Mouse (Mus musculus) bone marrow macrophage, adult 2 months (primary cell): ENCODE data around the gene 1700020D05Rik. TPM values are rescaled to one million over a fixed set of nuclear protein-coding genes. Genes with fewer than 3 reads are reported as not detected.
A peak's percentile ranks its signal among the peaks of the same experiment; 100 is the strongest.

Experiments used
- H3K27ac ChIP-seq: 2 replicates; pipeline ENCODE4 v1.5.1; 2012; ENCODE audit warnings: low read depth, low read length; ENCODE audit not compliant: insufficient read depth
- H3K4me1 ChIP-seq: 2 replicates; pipeline ENCODE4 v1.6.1; 2012; ENCODE audit warnings: low read length; ENCODE audit not compliant: control insufficient read depth, insufficient read depth
- H3K4me3 ChIP-seq: 2 replicates; pipeline ENCODE4 v1.5.1; 2012; ENCODE audit warnings: mild to moderate bottlenecking, low read length, moderate library complexity; ENCODE audit not compliant: insufficient read depth
- CTCF ChIP-seq: IDR thresholded peaks from 2 replicates; pipeline ENCODE4 v1.5.1; 2012; ENCODE audit warnings: low read depth, mild to moderate bottlenecking, low read length, moderate library complexity
- POLR2A ChIP-seq: IDR thresholded peaks from 2 replicates; pipeline ENCODE4 v1.6.1; 2012; ENCODE audit warnings: mild to moderate bottlenecking, low read depth, low read length, borderline replicate concordance
- polyA plus RNA-seq: library from polyadenylated mRNA; stranded (reverse); fragments of >200 nt; gene quantifications from 2 replicates; pipeline ENCODE4 v1.2.4, GENCODE M21; 2012; ENCODE audit not compliant: missing spikeins, insufficient read depth, insufficient read length

1700020D05Rik gene
- polyA plus RNA-seq, 1 experiment = 5.1 TPM

GRCm38 (mm10) chr19:5475069-5475714, 28.4 kb downstream of the 1700020D05Rik start:
- Histone ChIP-seq H3K4me1 (0 out of 2 replicates have a peak, but pooled peaks cover 2% of the 10 kb centered on the region), H3K4me3 (peak overlapping the region; percentile 42), H3K27ac (no peak overlapping the region)
- TF ChIP-seq CTCF (no peak), POLR2A (no peak)

- no peak for TF ChIP-seq CTCF
- TF ChIP-seq POLR2A = no peak
- Histone ChIP-seq H3K27ac (no peak overlapping the region), H3K4me3 (peak overlapping the region; percentile 48), H3K4me1 (0 out of 2 replicates have a peak, but pooled peaks cover 2% of the 10 kb centered on the region)
Measured at GRCm38 (mm10) chr19:5474281-5475068, 29.1 kb downstream of the 1700020D05Rik start.

- Histone ChIP-seq H3K4me3 (peak within 1 kb of the TSS; percentile 48), H3K4me1 (0 out of 2 replicates have a peak, but pooled peaks cover 2% of the 10 kb centered on the region), H3K27ac (no peak within 1 kb of the TSS; the same call in 1 of the 2 replicates)
- TF ChIP-seq POLR2A (no peak), CTCF (no peak)
Measured at GRCm38 (mm10) chr19:5473720-5474119, 29.9 kb downstream of the 1700020D05Rik start, which contains the start of gene Efemp2. Efemp2 (plus strand) TSS chr19:5473954.

DNA sequence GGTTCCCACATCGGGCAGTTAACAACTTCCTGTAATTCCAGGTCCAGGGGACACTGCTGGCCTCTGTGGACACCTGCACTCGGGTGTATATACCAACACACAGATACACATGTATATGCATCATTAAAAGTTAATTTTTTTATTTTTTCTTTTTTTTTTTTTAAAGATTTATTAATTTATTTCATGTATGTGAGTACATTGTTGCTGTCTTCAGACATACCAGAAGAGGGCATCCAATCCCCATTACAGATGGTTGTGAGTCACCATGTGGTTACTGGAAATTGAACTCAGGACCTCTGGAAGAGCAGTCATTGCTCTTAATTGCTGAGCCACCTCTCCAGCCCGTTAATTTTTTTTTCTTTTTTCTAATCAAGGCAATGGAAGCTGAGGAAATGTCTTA, 30.7 kb downstream of the 1700020D05Rik start:
- H3K4me3 ChIP-seq = no peak overlapping the region
- no peak overlapping the region for H3K27ac ChIP-seq
- TF ChIP-seq POLR2A = no peak
- TF ChIP-seq CTCF = no peak
- 0 out of 2 replicates have a peak, but pooled peaks cover 2% of the 10 kb centered on the region for H3K4me1 ChIP-seq

DNA sequence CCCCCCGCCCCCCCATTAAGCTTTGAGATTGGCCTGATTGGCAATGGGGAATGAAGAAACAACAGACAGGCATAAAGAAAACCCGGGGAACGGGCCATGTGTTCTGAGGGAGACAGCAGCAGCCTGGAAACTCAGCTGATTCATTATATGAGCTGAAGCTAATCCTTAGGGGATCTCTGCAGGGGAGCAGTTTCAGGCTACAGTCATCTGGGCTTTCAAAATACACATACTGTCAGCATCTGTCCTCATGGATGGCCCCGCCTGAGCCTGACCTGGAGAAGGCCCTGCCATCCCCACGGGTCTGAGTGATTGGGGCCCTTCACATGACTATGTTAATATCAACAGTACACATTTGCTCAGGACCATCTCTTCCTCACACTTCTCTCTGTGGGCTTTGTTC, 31.7 kb downstream of the 1700020D05Rik start:
- no peak for TF ChIP-seq POLR2A
- TF ChIP-seq CTCF = no peak
- Histone ChIP-seq H3K4me3 (no peak overlapping the region), H3K4me1 (0 out of 2 replicates have a peak, but pooled peaks cover 2% of the 10 kb centered on the region), H3K27ac (no peak overlapping the region)

- no peak for TF ChIP-seq POLR2A
- no peak for TF ChIP-seq CTCF
- Histone ChIP-seq H3K4me3 (no peak within 1 kb of the TSS), H3K27ac (no peak within 1 kb of the TSS), H3K4me1 (0 out of 2 replicates have a peak, but pooled peaks cover under 1% of the 10 kb centered on the region)
Measured at GRCm38 (mm10) chr19:5468374-5468773, 35.2 kb downstream of the 1700020D05Rik start, which contains the start of gene Ctsw. Ctsw (minus strand) TSS chr19:5468507.

GRCm38 (mm10) chr19:5466916-5467500, 36.6 kb downstream of the 1700020D05Rik start:
- H3K27ac ChIP-seq = no peak overlapping the region
- TF ChIP-seq POLR2A = no peak
- TF ChIP-seq CTCF = no peak
- no peaks in the 10 kb centered on the region for H3K4me1 ChIP-seq
- no peak overlapping the region for H3K4me3 ChIP-seq

DNA sequence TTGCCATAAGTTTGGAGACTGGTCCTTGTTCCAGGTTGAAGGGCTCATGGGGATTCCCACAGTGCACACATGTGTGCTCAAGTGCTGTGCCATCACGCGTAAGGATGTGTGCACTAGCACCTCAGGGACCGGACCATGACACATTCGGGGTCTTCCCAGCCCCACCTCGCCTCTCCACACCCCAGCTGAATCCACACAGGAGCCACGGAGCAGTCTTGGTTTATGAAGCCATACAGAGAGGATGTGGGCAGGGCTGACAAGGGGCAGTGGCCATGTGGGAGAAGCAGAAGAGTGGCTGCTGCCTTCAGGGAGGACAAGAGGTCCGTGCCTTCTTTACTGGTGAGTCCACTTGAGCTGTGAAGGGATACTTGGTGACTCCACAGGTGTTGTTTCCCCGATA, 38.5 kb downstream of the 1700020D05Rik start:
- Histone ChIP-seq H3K4me3 (no peak overlapping the region), H3K4me1 (peaks cover 6% of the 10 kb centered on the region; the same call in 1 of the 2 replicates)
- TF ChIP-seq POLR2A (no peak), CTCF (no peak)

DNA sequence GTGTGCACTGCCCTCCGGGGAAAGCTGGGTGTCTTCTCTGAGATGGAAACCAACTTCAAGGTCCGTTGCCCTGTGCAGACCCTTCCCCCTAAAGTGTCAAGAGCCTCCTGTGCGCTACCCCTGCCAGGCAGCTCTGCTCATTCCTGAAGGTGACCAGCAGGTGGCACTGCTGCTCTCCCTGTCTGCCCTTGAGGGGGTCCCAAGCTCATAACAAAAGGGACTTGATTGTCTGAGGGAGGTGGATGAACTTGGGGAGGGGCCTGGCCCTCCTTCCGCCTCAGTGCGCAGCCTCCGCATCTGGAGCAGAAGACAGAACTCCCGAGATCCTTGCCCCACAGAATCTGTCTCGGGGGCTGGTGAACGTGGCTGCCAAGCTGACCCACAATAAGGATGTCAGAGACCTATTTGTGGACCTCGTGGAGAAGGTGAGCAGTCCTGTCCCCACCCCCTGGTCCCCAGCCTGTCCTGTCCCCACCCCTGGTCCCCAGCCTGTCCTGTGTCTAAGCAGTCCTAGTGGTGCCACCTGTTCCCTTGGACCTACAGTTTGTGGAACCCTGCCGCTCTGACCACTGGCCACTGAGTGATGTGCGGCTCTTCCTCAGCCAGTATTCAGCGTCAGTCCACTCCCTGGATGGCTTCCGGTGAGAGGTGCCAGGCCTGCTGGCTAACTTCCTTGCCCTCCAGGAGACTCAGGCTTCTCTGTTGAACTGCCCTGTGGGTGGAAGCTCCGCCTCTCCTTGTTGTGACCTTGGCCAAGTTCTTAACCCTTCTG, 39.6 kb downstream of the 1700020D05Rik start:
- H3K4me3 ChIP-seq = no peak overlapping the region
- H3K27ac ChIP-seq = no peak overlapping the region
- H3K4me1 ChIP-seq = peaks cover 8% of the 10 kb centered on the region
- TF ChIP-seq POLR2A (no peak), CTCF (peak; percentile 81)

More for the DNA sequence above, 38.5 kb downstream of the 1700020D05Rik start:
- H3K27ac ChIP-seq = no peak overlapping the region
